Mouse (Mus musculus) heart, embryonic 14.5 days (tissue): ENCODE measurements at regions not wholly inside any gene's neighbourhood (a gene's known extent, or its start where the extent isn't known, plus 50 kb on each side); places are given as distances from the start of the nearest gene placed in this dataset.
"Not testable (repeated sequence)": the region's sequence is repeated elsewhere in the genome, so short reads cannot be mapped to it uniquely, and the experiment has no call there.

Experiments
- ATAC-seq: fragments of 200-750 bp; cut with Nextera tagmentation; 2 replicates; pipeline ENCODE4 v1.8.0; 2017; ENCODE audit warnings: low read depth, moderate TSS enrichment; ENCODE audit not compliant: insufficient number of reproducible peaks, insufficient read depth, low FRiP score
- H3K27ac ChIP-seq, 2 experiments: fragments of 200-500 bp in 1 of 2; fragments of 300-500 bp in 1 of 2; sonication (generic) in 1 of 2; replicated peaks in 1 of 2; 2 replicates each; pipeline ENCODE4 v1.5.1; 2012 to 2014; ENCODE audit warnings: low read depth in 2 of 2, low read length in 2 of 2, control low read depth in 1 of 2, mild to moderate bottlenecking in 1 of 2, mixed read lengths in 1 of 2; ENCODE audit not compliant: control insufficient read depth in 1 of 2, insufficient read depth in 1 of 2
- H3K27me3 ChIP-seq: fragments of 300-500 bp; sonication (generic); 2 replicates; pipeline ENCODE4 v1.6.1; 2014; ENCODE audit warnings: mild to moderate bottlenecking, low read length, control low read depth; ENCODE audit not compliant: control insufficient read depth, insufficient read depth
- H3K36me3 ChIP-seq: fragments of 300-500 bp; sonication (generic); 2 replicates; pipeline ENCODE4 v1.6.1; 2014; ENCODE audit warnings: mild to moderate bottlenecking, control low read depth, low read length, mixed read lengths; ENCODE audit not compliant: control insufficient read depth, insufficient read depth
- H3K4me1 ChIP-seq, 2 experiments: fragments of 200-500 bp in 1 of 2; fragments of 300-500 bp in 1 of 2; sonication (generic) in 1 of 2; 2 replicates each; pipeline ENCODE4 v1.6.1; 2012 to 2014; ENCODE audit warnings: low read length in 2 of 2, control low read depth in 1 of 2, mixed read lengths in 1 of 2; ENCODE audit not compliant: control insufficient read depth in 2 of 2, insufficient read depth in 2 of 2
- H3K4me2 ChIP-seq: fragments of 300-500 bp; sonication (generic); 2 replicates; pipeline ENCODE4 v1.6.1; 2014; ENCODE audit warnings: mild to moderate bottlenecking, low read length
- H3K4me3 ChIP-seq, 2 experiments: fragments of 200-500 bp in 1 of 2; fragments of 300-500 bp in 1 of 2; sonication (generic) in 1 of 2; 2 replicates each; pipeline ENCODE4 v1.5.1; 2012 to 2014; ENCODE audit warnings: low read length in 2 of 2, mild to moderate bottlenecking in 2 of 2, control low read depth in 1 of 2, low read depth in 1 of 2, moderate library complexity in 1 of 2; ENCODE audit not compliant: control insufficient read depth in 1 of 2, insufficient read depth in 1 of 2
- H3K9ac ChIP-seq: fragments of 300-500 bp; sonication (generic); 2 replicates; pipeline ENCODE4 v1.6.1; 2014; ENCODE audit warnings: mild to moderate bottlenecking, low read length
- H3K9me3 ChIP-seq: fragments of 300-500 bp; sonication (generic); 2 replicates; pipeline ENCODE4 v1.6.1; 2016; ENCODE audit warnings: low read length, control low read depth; ENCODE audit not compliant: control insufficient read depth
- WGBS: fragments of 180-500 bp; shearing (Covaris S2); extraction: QIAGEN DNeasy Blood & Tissue Kit; methylation state at CpG from one replicate; pipeline ENCODE4 v1.1.7; 2014; 5-methylcytosine and 5-hydroxymethylcytosine counted together

DNA sequence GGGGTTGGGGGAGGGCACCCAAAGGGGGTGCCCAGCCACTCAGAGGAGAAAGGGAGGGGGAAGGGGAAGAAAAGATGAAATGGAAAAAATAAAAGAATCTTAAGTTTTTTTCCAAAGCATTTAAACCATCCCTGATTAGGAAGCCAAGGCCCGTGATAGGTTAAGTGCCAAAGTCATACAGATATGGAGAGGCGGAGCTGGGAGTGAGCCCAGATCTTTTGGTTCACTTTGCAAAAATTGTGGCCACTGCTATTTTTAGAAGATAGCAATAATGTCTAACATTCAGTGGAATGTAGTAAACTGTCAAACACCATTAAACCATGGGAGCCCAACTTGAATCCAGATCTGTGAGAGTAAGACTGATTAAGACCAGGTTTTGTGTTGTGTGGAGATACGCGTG is 85.9 kb upstream of the Abca1 start:
- Histone ChIP-seq H3K9me3 (no peaks in the 10 kb centered on the region), H3K27ac (no peak overlapping the region), H3K27me3 (no peaks in the 10 kb centered on the region), H3K4me1 (peaks cover 2 to 6% of the 10 kb centered on the region in 2 experiments; a peak in 2 of 4 replicates), H3K36me3 (no peaks in the 10 kb centered on the region), H3K4me2 (no peak overlapping the region), H3K4me3 (no peak overlapping the region), H3K9ac (no peak overlapping the region)
- 64% methylated on average over 4 of the region's 4 CpGs for WGBS
- no peak for ATAC-seq

DNA sequence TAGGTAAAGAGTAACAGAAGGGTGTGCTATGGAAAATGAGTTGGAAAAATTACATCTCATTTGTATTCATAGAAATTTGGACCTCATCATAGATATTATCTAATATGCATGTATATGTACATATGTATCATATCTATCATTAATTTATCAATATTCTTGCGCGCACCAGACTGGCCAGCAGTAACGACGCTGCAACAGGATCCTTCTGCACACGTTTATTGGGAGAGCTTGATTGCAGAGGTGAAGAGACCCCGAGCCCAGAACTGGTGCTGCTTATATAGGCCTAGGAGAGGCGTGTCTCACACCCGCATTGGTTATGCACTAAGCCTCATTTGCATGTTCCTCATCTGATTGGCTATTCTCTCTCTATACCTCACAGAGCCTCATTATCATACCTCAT is 83.8 kb upstream of the Abca1 start:
- H3K27ac ChIP-seq, H3K36me3 ChIP-seq, H3K9ac ChIP-seq, H3K4me2 ChIP-seq, ATAC-seq, H3K27me3 ChIP-seq, H3K4me3 ChIP-seq, H3K9me3 ChIP-seq: not testable (repeated sequence)
- WGBS = 93% methylated on average over 8 of the region's 8 CpGs
- H3K4me1 ChIP-seq = peaks cover 4 to 10% of the 10 kb centered on the region in 2 experiments; a peak in 3 of 4 replicates

DNA sequence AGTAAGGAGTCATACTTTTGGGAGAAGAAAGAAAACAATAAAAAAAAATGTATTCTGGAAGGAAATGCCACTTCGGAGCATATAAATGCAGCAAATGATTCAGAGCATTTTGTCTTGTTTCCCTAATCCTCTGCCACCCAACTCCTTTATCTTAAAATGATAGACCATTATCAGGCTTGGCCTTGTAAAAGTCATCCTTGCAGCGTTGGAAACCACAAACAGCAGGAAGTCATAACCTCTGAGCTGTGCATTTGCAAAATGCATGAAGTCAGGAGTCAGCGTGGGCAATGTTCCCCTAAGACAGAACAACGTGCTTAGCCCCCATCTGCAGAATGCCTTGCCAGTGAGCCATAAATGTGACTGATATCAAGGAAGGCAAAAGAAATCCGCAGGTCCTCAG is 80.2 kb upstream of the Abca1 start:
- H3K27ac ChIP-seq = no peak overlapping the region
- ATAC-seq = no peak
- peaks cover 2 to 5% of the 10 kb centered on the region in 2 experiments; a peak in 2 of 4 replicates for H3K4me1 ChIP-seq
- no peak overlapping the region for H3K4me3 ChIP-seq
- no peaks in the 10 kb centered on the region for H3K36me3 ChIP-seq
- WGBS = 54% methylated on average over 5 of the region's 5 CpGs
- no peaks in the 10 kb centered on the region for H3K27me3 ChIP-seq
- no peaks in the 10 kb centered on the region for H3K9me3 ChIP-seq
- H3K4me2 ChIP-seq = no peak overlapping the region
- H3K9ac ChIP-seq = no peak overlapping the region

DNA sequence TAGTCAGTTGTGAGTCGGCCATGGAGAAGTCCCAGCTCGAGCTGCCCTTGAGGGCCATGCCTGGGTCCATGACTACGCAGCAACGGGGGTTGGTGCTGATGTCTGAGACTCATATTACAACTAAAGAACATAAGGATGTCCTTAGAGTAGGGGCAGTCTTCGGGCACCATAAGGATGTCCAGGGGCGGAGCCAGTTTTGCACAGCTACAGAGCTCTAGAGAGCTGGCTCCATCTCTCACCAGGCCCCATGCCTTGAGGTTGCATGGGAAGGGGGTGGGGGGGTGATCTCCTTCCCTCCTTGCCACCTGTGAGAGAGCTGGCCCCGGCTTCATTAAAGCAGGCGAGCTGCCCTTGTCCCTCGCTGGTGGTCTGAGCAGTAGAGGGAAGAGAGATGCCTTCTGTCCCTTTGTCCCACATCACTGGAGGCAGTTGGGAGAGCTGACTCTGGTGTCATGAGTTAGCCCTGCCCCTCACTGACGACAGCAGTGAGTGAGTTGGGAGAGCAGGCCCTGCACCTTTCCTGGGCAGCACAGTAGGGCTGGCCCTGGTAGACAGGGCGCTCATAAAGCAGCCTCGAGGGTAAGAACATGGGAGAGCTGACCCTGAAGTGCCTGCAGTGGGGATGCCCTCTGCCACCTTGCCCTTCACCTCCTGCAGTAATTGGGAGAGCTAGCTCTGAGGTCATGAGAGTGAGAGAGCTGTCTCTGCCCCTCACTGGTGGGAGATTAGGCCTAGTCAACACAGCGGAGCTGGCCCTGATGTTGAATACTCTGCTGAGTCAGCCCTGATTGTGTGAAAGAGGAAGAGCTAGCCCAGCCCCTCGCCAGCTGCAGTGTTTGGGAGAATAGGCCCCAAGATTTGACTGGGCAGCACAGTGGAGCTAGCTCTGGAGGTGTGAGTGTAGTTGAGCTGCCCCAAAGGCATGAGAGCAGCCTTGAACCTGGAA is 78.9 kb upstream of the Abca1 start:
- H3K4me3 ChIP-seq = no peak overlapping the region
- no peak overlapping the region for H3K9ac ChIP-seq
- H3K27ac ChIP-seq = no peak overlapping the region
- peaks cover 2 to 5% of the 10 kb centered on the region in 2 experiments; a peak in 2 of 4 replicates for H3K4me1 ChIP-seq
- no peak for ATAC-seq
- no peaks in the 10 kb centered on the region for H3K9me3 ChIP-seq
- 73% methylated on average over 14 of the region's 14 CpGs for WGBS
- H3K4me2 ChIP-seq = no peak overlapping the region
- H3K36me3 ChIP-seq = no peaks in the 10 kb centered on the region
- no peaks in the 10 kb centered on the region for H3K27me3 ChIP-seq

DNA sequence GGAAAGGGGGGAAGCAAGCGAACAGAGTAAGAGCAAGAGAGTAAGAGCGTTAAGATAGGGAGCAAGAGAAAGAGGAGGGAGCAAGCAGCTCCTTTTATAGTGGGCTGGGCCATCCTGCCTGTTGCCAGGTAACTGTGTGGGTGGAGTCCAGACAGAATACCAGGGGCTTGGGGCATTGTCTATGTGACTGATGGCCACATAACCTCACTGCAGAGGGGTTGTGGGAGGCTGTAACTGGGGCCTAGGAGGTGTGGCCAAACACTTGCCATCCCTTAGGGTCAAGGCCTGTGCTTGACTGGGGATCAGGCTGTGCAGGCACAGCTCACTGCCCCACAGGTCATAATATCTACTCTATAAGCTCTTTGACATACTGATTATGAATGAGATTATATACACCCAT is 76.2 kb upstream of the Abca1 start:
- peaks cover 10 to 16% of the 10 kb centered on the region in 2 experiments for H3K4me1 ChIP-seq
- WGBS = 56% methylated on average over 2 of the region's 2 CpGs
- H3K27me3 ChIP-seq = no peaks in the 10 kb centered on the region
- H3K9me3 ChIP-seq = no peaks in the 10 kb centered on the region
- H3K9ac ChIP-seq = no peak overlapping the region
- no peak overlapping the region for H3K4me2 ChIP-seq
- H3K27ac ChIP-seq = no peak overlapping the region
- H3K36me3 ChIP-seq = no peaks in the 10 kb centered on the region
- no peak overlapping the region for H3K4me3 ChIP-seq
- ATAC-seq = no peak

DNA sequence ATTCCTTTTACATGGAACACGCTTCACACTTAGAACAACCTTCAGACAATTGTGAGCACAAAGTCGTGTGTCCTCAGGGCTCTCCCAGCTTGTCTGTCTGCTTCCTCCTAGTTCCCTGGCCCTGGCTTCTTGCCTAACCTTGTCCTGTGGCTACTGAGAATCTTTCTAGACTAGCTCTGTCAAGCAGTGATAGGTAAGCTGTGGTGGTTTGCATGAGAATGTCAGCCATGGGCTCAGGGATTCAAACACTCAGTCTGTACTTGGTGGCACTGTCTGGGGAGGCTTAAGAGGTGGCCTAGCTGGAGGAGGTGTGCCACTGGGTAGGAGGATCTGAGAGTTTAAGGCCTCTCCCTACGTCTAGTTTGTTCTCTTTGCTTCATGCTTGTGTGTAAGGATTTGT is 72.7 kb upstream of the Abca1 start:
- ATAC-seq = no peak
- Histone ChIP-seq H3K9me3 (no peaks in the 10 kb centered on the region), H3K9ac (no peak overlapping the region), H3K36me3 (no peaks in the 10 kb centered on the region), H3K27ac (peak overlapping the region; percentile 37 to 54; a peak in 2 of 4 replicates), H3K27me3 (no peaks in the 10 kb centered on the region), H3K4me3 (no peak overlapping the region), H3K4me2 (no peak overlapping the region), H3K4me1 (peaks cover 8 to 11% of the 10 kb centered on the region in 2 experiments)
- 61% methylated on average over 3 of the region's 3 CpGs for WGBS

DNA sequence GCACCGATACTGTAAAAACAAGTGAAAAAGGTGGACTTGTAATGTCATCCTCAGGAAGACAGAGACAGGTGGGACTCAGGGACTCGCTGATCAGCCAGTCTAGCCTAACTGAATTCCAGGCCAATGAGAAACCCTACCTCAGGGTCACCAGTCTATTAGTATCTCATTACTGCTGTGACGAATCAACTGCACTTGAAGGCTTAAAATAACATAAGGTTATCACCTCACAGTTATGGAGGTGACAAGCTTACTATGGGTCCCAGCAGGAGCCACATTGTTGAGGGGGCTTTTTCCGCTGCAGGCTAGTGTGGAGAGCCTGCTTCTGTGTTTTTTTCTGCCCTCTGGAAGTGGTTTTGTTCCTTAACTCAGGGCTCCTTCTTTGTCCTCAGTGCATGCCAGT is 72.2 kb upstream of the Abca1 start:
- no peak overlapping the region for H3K4me3 ChIP-seq
- peak overlapping the region; percentile 54 to 62 for H3K27ac ChIP-seq
- peaks cover 8 to 11% of the 10 kb centered on the region in 2 experiments for H3K4me1 ChIP-seq
- no peaks in the 10 kb centered on the region for H3K9me3 ChIP-seq
- H3K4me2 ChIP-seq = no peak overlapping the region
- H3K27me3 ChIP-seq = no peaks in the 10 kb centered on the region
- H3K9ac ChIP-seq = no peak overlapping the region
- no peak for ATAC-seq
- no peaks in the 10 kb centered on the region for H3K36me3 ChIP-seq
- 33% methylated on average over 4 of the region's 4 CpGs for WGBS
